Mouse (Mus musculus): ENCODE results near the gene Rabgef1. TPM values are rescaled to one million over a fixed set of nuclear protein-coding genes. Genes with fewer than 3 reads are reported as not detected.
A peak's percentile ranks its signal among the peaks of the same experiment; 100 is the strongest.

Rabgef1 gene
- polyA plus RNA-seq, 1 experiment from 2014 or later, result 29.2 TPM

DNA sequence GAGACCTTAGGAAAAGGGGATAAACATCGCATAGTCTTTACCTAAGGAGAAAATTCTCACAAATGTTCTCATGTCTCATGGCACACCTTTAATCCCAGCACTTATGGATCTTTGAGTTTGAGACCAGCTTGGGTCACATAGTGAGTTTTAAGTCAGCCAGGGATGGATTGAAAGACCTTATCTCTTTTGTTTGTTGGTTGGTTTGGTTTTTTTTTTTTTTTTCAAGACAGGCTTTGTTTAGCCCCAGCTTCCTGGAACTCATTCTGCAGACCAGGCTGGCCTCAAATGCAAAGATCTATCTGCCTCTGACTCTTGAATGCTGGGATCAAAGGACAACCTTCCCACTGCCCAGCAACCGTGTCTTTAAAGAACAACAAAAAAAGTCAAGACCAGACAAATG, 49.7 kb downstream of the Rabgef1 start:
- peaks cover 8% of the 10 kb centered on the region for H3K4me1 ChIP-seq

DNA sequence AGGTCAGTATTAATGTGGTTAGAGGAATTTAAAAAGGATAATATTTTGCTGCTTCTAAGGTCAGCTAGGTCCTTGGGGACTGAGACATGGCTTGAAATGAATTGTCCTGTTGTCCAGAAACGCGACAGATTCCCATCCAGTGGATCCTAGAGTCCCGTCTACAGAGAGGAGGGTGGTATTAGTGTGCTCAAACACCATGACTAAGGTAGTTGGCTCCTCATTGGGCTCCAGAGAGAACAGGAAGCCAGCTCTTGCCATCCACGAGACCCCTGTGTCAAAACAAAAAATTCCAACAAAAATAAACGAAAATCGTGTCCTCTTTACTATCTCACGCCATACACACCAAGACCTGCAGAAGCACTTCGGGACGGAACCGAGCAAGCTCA, 50.2 kb downstream of the Rabgef1 start:
- H3K9me3 ChIP-seq, result no peaks in the 10 kb centered on the region
- peaks cover 8% of the 10 kb centered on the region for H3K4me1 ChIP-seq
- no peaks in the 10 kb centered on the region for H3K27me3 ChIP-seq (replicated peaks)
- peak overlapping the region; percentile 99; the same call in 1 of the 2 replicates for H3K9ac ChIP-seq
- H3K36me3 ChIP-seq, result no peaks in the 10 kb centered on the region
- WGBS, result under 1% methylated on average over 10 of the region's 10 CpGs
- peak overlapping the region; percentile 65 for H3K4me2 ChIP-seq
- H3K4me3 ChIP-seq (replicated peaks), result peak overlapping the region; percentile 100
- ATAC-seq (ENCODE audit: insufficient read depth, low FRiP score, low read depth), result peak; percentile 58
- peak overlapping the region; percentile 55; the same call in 1 of the 2 replicates for H3K27ac ChIP-seq

More for the DNA sequence above, 49.7 kb downstream of the Rabgef1 start:
- no peaks in the 10 kb centered on the region for H3K36me3 ChIP-seq
- no peak overlapping the region for H3K27ac ChIP-seq
- H3K9me3 ChIP-seq, result no peaks in the 10 kb centered on the region
- H3K4me3 ChIP-seq (replicated peaks), result peak overlapping the region; percentile 100
- peak overlapping the region; percentile 99; the same call in 1 of the 2 replicates for H3K9ac ChIP-seq
- H3K27me3 ChIP-seq (replicated peaks), result no peaks in the 10 kb centered on the region
- ATAC-seq (ENCODE audit: insufficient read depth, low FRiP score, low read depth), result no peak
- peak overlapping the region; percentile 65 for H3K4me2 ChIP-seq
- WGBS, result 42% methylated on average over 2 of the region's 2 CpGs

DNA sequence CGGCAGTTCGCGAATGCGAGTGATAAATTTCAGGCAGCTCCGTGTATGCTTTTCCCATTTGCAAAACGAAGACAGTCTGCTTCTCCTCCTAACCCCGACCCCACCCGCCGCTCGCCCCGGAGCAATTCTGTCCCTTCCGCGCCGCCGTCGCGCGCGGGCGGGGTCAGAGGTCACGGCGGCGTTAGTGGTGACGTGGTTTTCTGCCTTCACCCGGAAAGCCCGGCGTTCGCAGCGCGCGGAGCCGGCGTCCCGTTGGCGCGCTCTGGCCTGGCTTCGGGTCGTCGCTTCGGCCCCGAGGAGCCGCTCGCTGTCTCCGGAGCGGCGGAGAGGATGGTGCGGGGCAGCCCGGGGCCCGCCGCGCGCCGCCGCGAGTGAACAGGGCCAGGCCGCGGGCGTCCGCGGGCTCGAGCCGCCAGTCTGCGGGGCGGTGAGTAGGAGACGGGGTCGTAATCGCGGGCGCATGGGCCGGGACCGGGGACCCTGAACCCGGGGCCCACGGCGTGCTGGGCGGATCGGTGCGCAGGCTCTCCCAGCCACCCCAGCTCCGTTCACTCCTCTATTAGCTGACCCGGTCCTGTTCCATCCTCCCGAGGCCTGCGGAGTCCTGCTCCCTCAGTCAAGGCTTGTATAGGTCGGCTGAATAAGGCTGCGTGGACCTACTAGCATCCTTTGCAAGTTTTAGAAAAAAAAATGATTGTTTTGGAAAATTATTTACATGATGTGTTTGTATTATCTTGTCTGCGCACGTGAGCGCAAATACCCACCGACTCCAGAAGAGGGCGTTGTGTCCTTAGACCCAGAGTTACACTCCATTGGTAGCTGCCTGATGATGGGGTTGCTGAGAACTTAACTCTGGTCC, 50.8 kb downstream of the Rabgef1 start:
- Histone ChIP-seq H3K36me3 (no peaks in the 10 kb centered on the region), H3K27ac (peak overlapping the region; percentile 83), H3K27me3 (replicated peaks) (no peaks in the 10 kb centered on the region), H3K4me2 (peak overlapping the region; percentile 65), H3K9ac (peak overlapping the region; percentile 99), H3K4me1 (peaks cover 11% of the 10 kb centered on the region), H3K9me3 (no peaks in the 10 kb centered on the region), H3K4me3 (replicated peaks) (peak overlapping the region; percentile 100)
- under 1% methylated on average over 88 of the region's 88 CpGs for WGBS
- ATAC-seq (ENCODE audit: insufficient read depth, low FRiP score, low read depth), result peak; percentile 85

DNA sequence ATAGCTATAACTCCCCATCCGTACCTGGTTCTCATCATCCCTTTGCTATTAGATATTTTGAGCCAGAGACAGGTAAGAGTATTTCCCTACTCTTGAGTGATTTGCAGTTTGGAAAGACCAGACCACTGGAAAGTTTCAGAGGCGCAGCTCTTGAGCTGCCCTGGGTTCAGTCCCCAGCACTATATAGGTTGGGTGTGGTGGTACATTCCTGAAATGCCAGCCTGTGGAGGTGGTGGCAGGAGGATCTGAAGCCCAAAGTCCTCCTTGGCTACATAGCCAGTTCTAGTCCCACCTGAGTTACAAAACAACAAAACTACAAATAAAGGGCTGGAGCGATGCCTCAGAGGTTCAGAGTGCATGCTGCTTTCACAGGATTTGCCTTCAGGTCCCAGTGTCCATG, 55.2 kb downstream of the Rabgef1 start:
- Histone ChIP-seq H3K4me2 (no peak overlapping the region), H3K36me3 (peaks cover 18% of the 10 kb centered on the region), H3K27ac (no peak overlapping the region), H3K4me3 (replicated peaks) (no peak overlapping the region), H3K9me3 (no peaks in the 10 kb centered on the region), H3K4me1 (peaks cover 11% of the 10 kb centered on the region), H3K9ac (no peak overlapping the region), H3K27me3 (replicated peaks) (no peaks in the 10 kb centered on the region)
- WGBS, result 89% methylated on average over 3 of the region's 3 CpGs
- no peak for ATAC-seq (ENCODE audit: insufficient read depth, low FRiP score, low read depth)

DNA sequence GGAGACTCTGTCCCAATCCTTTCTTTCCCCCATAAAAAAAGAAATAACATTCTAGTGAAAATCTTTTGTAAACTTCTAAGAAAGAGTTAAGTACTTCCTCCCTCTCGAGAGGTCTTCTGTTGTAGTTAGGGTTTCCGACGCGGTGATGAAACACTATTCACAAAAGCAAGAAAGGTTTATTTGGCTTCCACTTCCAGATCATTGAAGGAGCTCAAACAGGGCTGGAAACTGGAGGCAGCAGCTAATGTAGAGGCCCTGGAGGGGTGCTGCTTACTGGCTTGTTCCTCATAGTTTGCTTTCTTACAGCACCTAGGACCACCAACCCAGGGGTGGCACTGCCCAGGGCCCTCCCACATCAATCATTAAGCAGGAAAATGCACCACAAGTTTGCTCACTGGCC, 56.5 kb downstream of the Rabgef1 start:
- Histone ChIP-seq H3K4me2 (no peak overlapping the region), H3K4me1 (peaks cover 11% of the 10 kb centered on the region), H3K9ac (no peak overlapping the region), H3K27me3 (replicated peaks) (no peaks in the 10 kb centered on the region), H3K36me3 (peaks cover 31% of the 10 kb centered on the region), H3K27ac (no peak overlapping the region), H3K4me3 (replicated peaks) (no peak overlapping the region), H3K9me3 (no peaks in the 10 kb centered on the region)
- ATAC-seq (ENCODE audit: insufficient read depth, low FRiP score, low read depth), result no peak
- 43% methylated on average over 4 of the region's 4 CpGs for WGBS

GRCm38 (mm10) chr5:130236302-130236701, 64.7 kb downstream of the Rabgef1 start:
- ATAC-seq (ENCODE audit: insufficient read depth, low FRiP score, low read depth), result no peak
- Histone ChIP-seq H3K9ac (no peak overlapping the region), H3K4me1 (no peaks in the 10 kb centered on the region), H3K27ac (no peak overlapping the region), H3K27me3 (replicated peaks) (no peaks in the 10 kb centered on the region), H3K36me3 (peaks cover 78% of the 10 kb centered on the region), H3K4me3 (replicated peaks) (no peak overlapping the region), H3K4me2 (no peak overlapping the region), H3K9me3 (no peaks in the 10 kb centered on the region)
- WGBS, result 94% methylated on average over 8 of the region's 8 CpGs

- Histone ChIP-seq H3K27ac (no peak overlapping the region), H3K4me2 (no peak overlapping the region), H3K27me3 (replicated peaks) (no peaks in the 10 kb centered on the region), H3K9me3 (no peaks in the 10 kb centered on the region), H3K4me3 (replicated peaks) (no peak overlapping the region), H3K4me1 (no peaks in the 10 kb centered on the region), H3K36me3 (peaks cover 69% of the 10 kb centered on the region), H3K9ac (no peak overlapping the region)
- WGBS, result 89% methylated on average over 7 of the region's 7 CpGs
- no peak for ATAC-seq (ENCODE audit: insufficient read depth, low FRiP score, low read depth)
Measured at GRCm38 (mm10) chr5:130239236-130239635, 67.6 kb downstream of the Rabgef1 start.

DNA sequence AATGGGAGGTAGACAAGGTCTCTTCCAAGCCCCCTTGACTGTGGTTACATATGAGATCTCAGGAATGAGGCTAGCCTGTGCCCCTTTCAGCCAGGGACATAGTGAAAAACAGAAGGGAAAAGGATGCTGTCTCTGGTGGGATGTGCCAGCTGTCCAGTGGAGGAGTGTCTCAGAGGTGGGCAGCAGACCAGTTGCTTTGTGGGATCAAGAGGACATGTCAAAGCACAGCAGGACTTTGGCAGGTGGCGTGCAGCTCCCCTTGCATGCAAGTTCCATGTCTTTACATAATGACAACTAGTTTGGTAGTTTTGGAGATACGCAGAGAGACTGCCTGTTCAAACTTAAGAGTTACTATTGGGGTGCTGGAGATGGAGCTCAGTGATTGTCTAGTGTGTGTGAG, 68.3 kb downstream of the Rabgef1 start:
- no peak overlapping the region for H3K27ac ChIP-seq
- H3K4me2 ChIP-seq, result no peak overlapping the region
- ATAC-seq (ENCODE audit: insufficient read depth, low FRiP score, low read depth), result no peak
- no peak overlapping the region for H3K4me3 ChIP-seq (replicated peaks)
- peaks cover 70% of the 10 kb centered on the region for H3K36me3 ChIP-seq
- no peaks in the 10 kb centered on the region for H3K9me3 ChIP-seq
- 94% methylated on average over 2 of the region's 2 CpGs for WGBS
- no peaks in the 10 kb centered on the region for H3K4me1 ChIP-seq
- H3K27me3 ChIP-seq (replicated peaks), result no peaks in the 10 kb centered on the region
- no peak overlapping the region for H3K9ac ChIP-seq

DNA sequence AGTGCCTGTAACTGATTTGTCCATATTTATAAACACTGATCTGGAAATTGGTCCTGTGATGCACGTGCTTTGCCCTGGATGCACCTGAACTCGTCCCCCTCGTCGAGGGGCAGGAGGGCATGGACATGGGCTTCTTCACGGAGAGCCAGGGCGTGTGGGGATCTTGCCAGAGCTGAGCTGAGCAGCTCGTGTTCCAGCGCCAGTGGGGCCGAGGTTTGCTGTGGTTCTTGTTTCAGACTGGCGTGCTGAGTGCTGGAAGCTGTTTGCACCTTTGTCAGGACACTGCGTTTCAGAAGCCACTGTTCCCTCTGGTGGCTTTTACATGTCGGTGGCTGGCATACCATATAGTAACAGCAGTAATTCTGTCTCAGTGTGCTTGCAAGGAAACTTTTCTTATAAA, 69.8 kb downstream of the Rabgef1 start:
- H3K9ac ChIP-seq, result no peak overlapping the region
- 91% methylated on average over 12 of the region's 12 CpGs for WGBS

GRCm38 (mm10) chr5:130247823-130248222, 76.2 kb downstream of the Rabgef1 start:
- no peaks in the 10 kb centered on the region for H3K9me3 ChIP-seq
- H3K27ac ChIP-seq, result no peak overlapping the region
- H3K4me3 ChIP-seq (replicated peaks), result no peak overlapping the region
- H3K9ac ChIP-seq, result no peak overlapping the region
- 68% methylated on average over 5 of the region's 5 CpGs for WGBS
- H3K4me1 ChIP-seq, result no peaks in the 10 kb centered on the region
- no peaks in the 10 kb centered on the region for H3K27me3 ChIP-seq (replicated peaks)
- ATAC-seq (ENCODE audit: insufficient read depth, low FRiP score, low read depth), result no peak
- no peak overlapping the region for H3K4me2 ChIP-seq
- peaks cover 77% of the 10 kb centered on the region for H3K36me3 ChIP-seq

More for the DNA sequence above, 69.8 kb downstream of the Rabgef1 start:
- Histone ChIP-seq H3K4me3 (replicated peaks) (no peak overlapping the region), H3K4me1 (no peaks in the 10 kb centered on the region), H3K36me3 (peaks cover 73% of the 10 kb centered on the region), H3K9me3 (no peaks in the 10 kb centered on the region), H3K27ac (no peak overlapping the region), H3K27me3 (replicated peaks) (no peaks in the 10 kb centered on the region), H3K4me2 (no peak overlapping the region)
- ATAC-seq (ENCODE audit: insufficient read depth, low FRiP score, low read depth), result no peak

- peak overlapping the region; percentile 32 for H3K9ac ChIP-seq
- H3K4me3 ChIP-seq (replicated peaks), result peak overlapping the region; percentile 57
- H3K27me3 ChIP-seq (replicated peaks), result no peaks in the 10 kb centered on the region
- no peaks in the 10 kb centered on the region for H3K9me3 ChIP-seq
- H3K36me3 ChIP-seq, result peaks cover 29% of the 10 kb centered on the region
- H3K4me1 ChIP-seq, result peaks cover 16% of the 10 kb centered on the region; the same call in 1 of the 2 replicates
- no peak for ATAC-seq (ENCODE audit: insufficient read depth, low FRiP score, low read depth)
- peak overlapping the region; percentile 62 for H3K4me2 ChIP-seq
- WGBS, result 11% methylated on average over 19 of the region's 19 CpGs
- peak overlapping the region; percentile 70 for H3K27ac ChIP-seq
Measured at GRCm38 (mm10) chr5:130254164-130255016, 82.8 kb downstream of the Rabgef1 start.
